Mouse (Mus musculus): ENCODE results near the gene Abcc9.

The Abcc9 gene

GRCm38 (mm10) chr6:142612366-142612765 lies 89.7 kb downstream of the Abcc9 start:
- no peak for DNase-seq (ENCODE audit: low spot score)

- DNase-seq (ENCODE audit: low spot score): no peak
Observed at GRCm38 (mm10) chr6:142609401-142610373, 92.4 kb downstream of the Abcc9 start.

DNA sequence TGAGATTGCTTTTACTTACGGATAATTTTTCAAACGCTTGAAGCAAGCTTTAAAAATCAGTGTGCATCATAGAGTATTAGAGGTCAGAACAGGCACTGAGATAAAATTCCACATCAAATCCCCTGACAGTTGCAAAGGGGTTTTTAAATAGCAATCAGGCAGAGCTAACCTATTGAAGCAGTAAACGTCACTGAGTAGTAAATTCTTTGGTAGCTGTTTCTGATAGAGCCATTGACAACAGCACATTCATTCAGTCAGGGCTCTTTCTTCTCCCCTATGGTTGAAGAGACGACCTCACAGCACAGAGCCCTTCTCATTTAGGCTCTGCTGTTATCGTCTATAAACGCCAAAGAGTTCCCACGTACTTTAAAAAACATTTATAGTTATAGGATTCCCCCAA lies 95.0 kb downstream of the Abcc9 start:
- DNase-seq (ENCODE audit: low spot score): no peak

- no peak for DNase-seq (ENCODE audit: low spot score)
Observed at GRCm38 (mm10) chr6:142602772-142603171, 99.3 kb downstream of the Abcc9 start.

- no peak for DNase-seq (ENCODE audit: low spot score)
Observed at GRCm38 (mm10) chr6:142578831-142579230, 123.3 kb downstream of the Abcc9 start.

GRCm38 (mm10) chr6:142577801-142578200 lies 124.3 kb downstream of the Abcc9 start:
- DNase-seq (ENCODE audit: low spot score): no peak

DNA sequence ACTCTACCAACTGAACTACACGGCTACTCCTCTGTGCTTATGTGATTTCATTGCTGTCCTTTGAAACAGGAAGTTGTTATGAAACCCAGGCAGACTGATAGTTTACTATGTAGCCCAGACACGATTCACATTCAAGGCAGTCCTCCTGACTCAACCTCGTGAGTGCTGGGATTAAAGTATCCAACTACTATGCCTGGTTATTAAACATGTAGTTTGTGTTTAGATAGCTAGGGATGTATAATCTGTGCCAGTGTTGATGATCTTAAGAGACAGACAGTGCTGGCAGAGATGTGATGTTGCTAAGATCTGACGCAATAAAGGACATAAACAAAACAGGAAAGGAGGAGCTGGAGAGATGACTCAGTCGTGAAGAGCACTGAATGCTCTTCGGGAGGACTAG lies 129.2 kb downstream of the Abcc9 start:
- DNase-seq (ENCODE audit: low spot score): no peak

DNA sequence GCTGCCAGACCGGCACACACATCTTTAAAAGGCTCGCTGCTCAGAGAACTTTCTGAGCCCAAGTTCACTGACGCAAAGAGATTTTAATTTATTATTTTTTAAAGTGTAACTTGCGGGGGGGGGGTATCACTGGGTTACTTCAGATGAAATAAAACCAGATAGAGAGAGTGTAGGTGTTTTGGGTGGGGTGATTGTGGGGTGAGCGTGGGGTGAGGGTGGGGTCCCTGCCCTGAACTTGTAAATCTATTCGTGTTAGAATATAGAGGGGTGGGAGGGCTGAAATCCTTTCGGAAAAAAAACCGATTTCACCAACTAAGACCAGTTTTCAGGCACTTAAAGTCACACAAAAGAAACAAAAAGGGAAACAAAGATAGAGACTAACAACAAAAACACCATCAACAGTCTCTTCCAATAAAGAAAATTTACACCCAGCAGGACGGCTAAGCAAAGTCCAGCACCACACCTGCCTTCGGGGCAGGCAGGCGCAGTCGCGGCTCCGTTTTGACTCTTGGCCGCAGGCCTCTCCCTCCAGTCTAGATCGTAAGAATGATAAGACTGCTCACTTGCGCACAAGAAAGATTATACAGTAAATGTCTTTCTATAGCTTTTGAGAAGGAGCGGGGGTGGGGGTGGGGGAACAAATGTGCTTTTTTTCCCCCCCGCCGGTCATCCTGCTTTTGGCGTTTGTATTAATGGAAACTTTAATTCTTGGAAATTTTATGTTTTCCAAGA lies 130.3 kb downstream of the Abcc9 start:
- DNase-seq (ENCODE audit: low spot score): no peak

- peak; percentile 55 for DNase-seq (ENCODE audit: low spot score)
Observed at GRCm38 (mm10) chr6:142571055-142571618, 131.0 kb downstream of the Abcc9 start, which contains the start of gene Kcnj8. TSS of gene Kcnj8 (minus strand) at chr6:142571614.

DNA sequence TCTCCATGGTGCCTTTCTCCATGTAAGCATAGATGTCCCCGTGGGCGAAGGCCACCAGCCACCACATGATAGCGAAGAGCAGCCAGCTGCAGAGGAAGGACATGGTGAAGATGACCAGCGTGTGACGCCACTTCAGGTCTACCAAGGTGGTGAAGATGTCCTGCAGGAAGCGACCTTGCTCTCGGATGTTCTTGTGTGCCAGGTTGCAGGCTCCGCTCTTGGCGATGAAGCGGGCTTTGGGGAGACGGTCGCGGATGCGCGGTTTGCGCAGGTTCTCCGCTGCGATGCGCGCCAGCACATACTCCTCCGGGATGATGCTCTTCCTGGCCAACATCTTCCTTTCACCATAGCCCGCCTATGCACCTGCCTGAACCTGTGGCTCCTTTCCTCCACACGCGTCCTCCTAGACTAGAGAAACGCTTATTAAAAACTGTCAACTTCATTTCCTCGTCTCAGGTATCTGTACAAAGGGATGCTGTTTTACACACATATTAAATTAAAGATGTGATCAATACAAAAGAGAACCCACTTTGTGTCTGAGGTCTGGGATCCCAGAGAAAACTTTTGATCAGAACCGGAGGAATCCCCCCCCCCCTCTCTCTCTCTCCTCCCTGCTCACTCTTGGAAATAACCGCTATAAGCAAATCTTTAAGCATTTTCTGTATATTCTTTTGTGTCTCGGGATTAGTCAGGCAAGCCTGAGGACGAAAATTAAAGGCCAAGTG lies 131.9 kb downstream of the Abcc9 start:
- no peak for DNase-seq (ENCODE audit: low spot score)

DNA sequence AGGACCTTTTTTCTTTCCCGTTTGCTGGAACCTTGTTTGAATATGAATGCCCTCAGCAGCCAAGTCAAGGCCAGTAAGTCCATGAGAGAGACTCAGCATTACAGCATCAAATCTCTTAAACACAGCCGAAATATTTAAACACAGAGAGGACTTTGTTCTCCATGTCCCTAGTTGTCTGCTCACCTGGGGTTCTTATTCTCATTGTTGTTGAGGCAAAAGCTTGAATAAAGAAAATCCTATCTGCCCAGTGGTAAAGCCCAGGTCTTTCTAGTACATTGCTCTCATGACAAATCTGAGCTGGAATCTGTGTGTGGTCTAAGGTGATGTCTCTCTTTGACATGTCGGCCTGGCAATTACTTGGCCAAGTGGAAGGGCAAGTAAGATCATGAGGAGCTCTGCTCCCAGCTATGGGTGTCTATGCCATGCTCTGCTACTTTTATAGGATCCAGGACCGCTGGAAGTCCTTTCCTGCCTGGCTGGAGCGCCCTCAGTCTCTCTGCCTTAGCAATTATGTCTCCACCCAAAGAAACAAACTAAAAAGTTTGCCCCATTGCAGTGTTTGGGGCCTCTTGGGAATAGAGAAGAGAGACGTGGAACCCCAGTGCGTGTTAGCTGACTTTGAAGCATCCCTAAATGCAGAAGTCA lies 133.3 kb downstream of the Abcc9 start:
- no peak for DNase-seq (ENCODE audit: low spot score)

GRCm38 (mm10) chr6:142567452-142567851 lies 134.7 kb downstream of the Abcc9 start:
- DNase-seq (ENCODE audit: low spot score): no peak

GRCm38 (mm10) chr6:142564746-142565145 lies 137.4 kb downstream of the Abcc9 start:
- DNase-seq (ENCODE audit: low spot score): no peak

GRCm38 (mm10) chr6:142561151-142561550 lies 141.0 kb downstream of the Abcc9 start:
- no peak for DNase-seq (ENCODE audit: low spot score)

GRCm38 (mm10) chr6:142558772-142559679 lies 143.1 kb downstream of the Abcc9 start:
- no peak for DNase-seq (ENCODE audit: low spot score)

- DNase-seq (ENCODE audit: low spot score): no peak
Observed at GRCm38 (mm10) chr6:142558076-142558475, 144.0 kb downstream of the Abcc9 start.

- DNase-seq (ENCODE audit: low spot score): no peak
Observed at GRCm38 (mm10) chr6:142555988-142556387, 146.1 kb downstream of the Abcc9 start.

DNA sequence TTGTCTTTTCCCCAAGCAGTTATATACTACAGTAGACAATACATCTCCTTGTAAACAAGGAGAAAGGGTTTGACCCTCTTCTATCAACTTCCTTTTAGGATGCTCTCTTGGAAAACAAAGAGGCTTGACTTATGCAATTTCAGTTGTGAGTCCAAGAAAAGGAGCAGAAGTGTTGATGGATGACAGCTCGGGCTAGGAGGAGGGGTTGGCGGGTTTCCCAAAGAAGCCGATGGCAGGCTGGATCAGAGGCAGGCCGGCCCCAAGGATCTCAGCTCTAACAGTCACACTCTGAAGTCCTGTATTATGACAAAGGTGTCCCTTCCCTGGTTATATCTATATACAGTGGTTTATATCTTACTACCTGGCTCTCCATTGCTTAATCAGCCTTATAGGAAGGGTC lies 150.6 kb downstream of the Abcc9 start:
- DNase-seq (ENCODE audit: low spot score): no peak

DNA sequence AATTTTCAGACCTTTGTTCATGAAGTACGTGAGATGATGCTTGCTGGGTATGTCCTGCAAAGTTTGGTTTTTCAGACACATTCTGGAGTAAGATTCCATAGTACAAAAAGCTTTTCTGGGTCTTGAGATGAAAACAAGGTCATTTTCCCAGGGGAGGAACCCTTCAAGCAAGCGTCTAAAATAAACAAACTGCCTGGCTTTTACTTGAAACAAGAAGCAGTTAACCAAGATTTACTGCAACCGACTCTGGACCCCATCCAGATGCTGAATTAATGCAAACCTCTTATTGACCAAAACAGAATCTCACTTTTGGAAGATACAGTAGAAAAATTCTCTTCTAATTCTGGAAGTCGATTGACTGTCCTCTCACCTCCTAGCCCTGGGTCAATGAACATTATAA lies 151.2 kb downstream of the Abcc9 start:
- DNase-seq (ENCODE audit: low spot score): no peak

GRCm38 (mm10) chr6:142548377-142548776 lies 153.7 kb downstream of the Abcc9 start:
- no peak for DNase-seq (ENCODE audit: low spot score)

Data from urinary bladder, postnatal 10 days (tissue).